Mouse (Mus musculus) E14TG2a.4 (cell line): ENCODE measurements around the gene Trim10.

Experiments used
- CTCF ChIP-seq: conservative IDR thresholded peaks from 2 replicates; pipeline ENCODE4 v1.5.1; 2014; ENCODE audit warnings: low read length
- POU5F1 ChIP-seq: IDR thresholded peaks from 2 replicates; pipeline ENCODE4 v1.6.1; 2014; ENCODE audit warnings: low read length, borderline replicate concordance

- no peak for TF ChIP-seq CTCF
- no peak for TF ChIP-seq POU5F1
Measured at GRCm38 (mm10) chr17:36890073-36890903, 20.9 kb downstream of the Trim10 start, which contains the start of gene Trim40.
